Mouse (Mus musculus): ENCODE data around the gene Vps16. TPM values are rescaled to one million over a fixed set of nuclear protein-coding genes. Genes with fewer than 3 reads are reported as not detected.

Vps16 gene
- total and polyA plus RNA-seq, 3 experiments: 20.2 to 180 (median 55.2) TPM

- peaks cover 32% of the 10 kb centered on the region for H3K4me1 ChIP-seq (ENCODE audit: insufficient read depth, low read depth, low read length)
- DNase-seq (ENCODE audit: low spot score) (no peak), ATAC-seq (ENCODE audit: extremely low read depth, insufficient number of reproducible peaks, low FRiP score, poor library complexity, severe bottlenecking) (no peak)
- no peak overlapping the region for H3K4me3 ChIP-seq (ENCODE audit: low read depth, low read length)
- H3K27me3 ChIP-seq (ENCODE audit: insufficient read depth, low read length): no peaks in the 10 kb centered on the region
- no peaks in the 10 kb centered on the region for H3K9me3 ChIP-seq (replicated peaks)
- TF ChIP-seq CTCF (IDR thresholded peaks at IDR 0.05; ENCODE audit: low read depth, low read length): no peak
- no peak for TF ChIP-seq GATA2 (IDR thresholded peaks at IDR 0.05; ENCODE audit: borderline replicate concordance, low read depth, low read length)
- no peak for TF ChIP-seq GATA1 (IDR thresholded peaks at IDR 0.05; ENCODE audit: borderline replicate concordance, low read length)
- TF ChIP-seq TAL1 (conservative IDR thresholded peaks at IDR 0.05; ENCODE audit: low read depth, low read length): no peak
- TF ChIP-seq POLR2AphosphoS5 (IDR thresholded peaks at IDR 0.05; ENCODE audit: insufficient replicate concordance, low read depth, low read length): no peak
- H3K36me3 ChIP-seq (replicated peaks): peaks cover 59% of the 10 kb centered on the region
Measured at GRCm38 (mm10) chr2:130459576-130459975, 35.4 kb downstream of the Vps16 start.

- Histone ChIP-seq H3K4me1 (ENCODE audit: insufficient read depth, low read depth, low read length) (peaks cover 25% of the 10 kb centered on the region), H3K27me3 (ENCODE audit: insufficient read depth, low read length) (no peaks in the 10 kb centered on the region), H3K4me3 (ENCODE audit: low read depth, low read length) (no peak overlapping the region), H3K9me3 (replicated peaks) (no peaks in the 10 kb centered on the region), H3K36me3 (replicated peaks) (peaks cover 56% of the 10 kb centered on the region)
- DNase-seq (ENCODE audit: low spot score): no peak
- no peak for ATAC-seq (ENCODE audit: extremely low read depth, insufficient number of reproducible peaks, low FRiP score, poor library complexity, severe bottlenecking)
- TF ChIP-seq CTCF (IDR thresholded peaks at IDR 0.05; ENCODE audit: low read depth, low read length): no peak
- TF ChIP-seq POLR2AphosphoS5 (IDR thresholded peaks at IDR 0.05; ENCODE audit: insufficient replicate concordance, low read depth, low read length): no peak
- no peak for TF ChIP-seq TAL1 (conservative IDR thresholded peaks at IDR 0.05; ENCODE audit: low read depth, low read length)
- no peak for TF ChIP-seq GATA1 (IDR thresholded peaks at IDR 0.05; ENCODE audit: borderline replicate concordance, low read length)
- TF ChIP-seq GATA2 (IDR thresholded peaks at IDR 0.05; ENCODE audit: borderline replicate concordance, low read depth, low read length): no peak
Measured at GRCm38 (mm10) chr2:130461287-130462071, 37.3 kb downstream of the Vps16 start.

GRCm38 (mm10) chr2:130466438-130466837 lies 42.3 kb downstream of the Vps16 start:
- TF ChIP-seq TAL1 (conservative IDR thresholded peaks at IDR 0.05; ENCODE audit: low read depth, low read length) (no peak), GATA1 (IDR thresholded peaks at IDR 0.05; ENCODE audit: borderline replicate concordance, low read length) (no peak), GATA2 (IDR thresholded peaks at IDR 0.05; ENCODE audit: borderline replicate concordance, low read depth, low read length) (no peak), CTCF (IDR thresholded peaks at IDR 0.05; ENCODE audit: low read depth, low read length) (no peak), POLR2AphosphoS5 (IDR thresholded peaks at IDR 0.05; ENCODE audit: insufficient replicate concordance, low read depth, low read length) (no peak)
- H3K4me3 ChIP-seq (ENCODE audit: low read depth, low read length): no peak overlapping the region

GRCm38 (mm10) chr2:130469366-130469765 lies 45.2 kb downstream of the Vps16 start:
- DNase-seq (ENCODE audit: low spot score) (no peak), ATAC-seq (ENCODE audit: extremely low read depth, insufficient number of reproducible peaks, low FRiP score, poor library complexity, severe bottlenecking) (no peak)
- peaks cover 26% of the 10 kb centered on the region for H3K4me1 ChIP-seq (ENCODE audit: insufficient read depth, low read depth, low read length)
- no peak overlapping the region for H3K4me3 ChIP-seq (ENCODE audit: low read depth, low read length)
- TF ChIP-seq POLR2AphosphoS5 (IDR thresholded peaks at IDR 0.05; ENCODE audit: insufficient replicate concordance, low read depth, low read length): no peak
- TF ChIP-seq GATA1 (IDR thresholded peaks at IDR 0.05; ENCODE audit: borderline replicate concordance, low read length): no peak
- TF ChIP-seq CTCF (IDR thresholded peaks at IDR 0.05; ENCODE audit: low read depth, low read length): no peak
- no peak for TF ChIP-seq TAL1 (conservative IDR thresholded peaks at IDR 0.05; ENCODE audit: low read depth, low read length)
- TF ChIP-seq GATA2 (IDR thresholded peaks at IDR 0.05; ENCODE audit: borderline replicate concordance, low read depth, low read length): no peak
- no peaks in the 10 kb centered on the region for H3K9me3 ChIP-seq (replicated peaks)
- H3K27me3 ChIP-seq (ENCODE audit: insufficient read depth, low read length): no peaks in the 10 kb centered on the region
- peaks cover 19% of the 10 kb centered on the region for H3K36me3 ChIP-seq (replicated peaks)

More at GRCm38 (mm10) chr2:130466438-130466837, 42.3 kb downstream of the Vps16 start:
- ATAC-seq (ENCODE audit: extremely low read depth, insufficient number of reproducible peaks, low FRiP score, poor library complexity, severe bottlenecking) (no peak), DNase-seq (ENCODE audit: low spot score) (no peak)
- Histone ChIP-seq H3K36me3 (replicated peaks) (peaks cover 38% of the 10 kb centered on the region), H3K27me3 (ENCODE audit: insufficient read depth, low read length) (no peaks in the 10 kb centered on the region), H3K9me3 (replicated peaks) (no peaks in the 10 kb centered on the region), H3K4me1 (ENCODE audit: insufficient read depth, low read depth, low read length) (peaks cover 36% of the 10 kb centered on the region)

- H3K4me3 ChIP-seq (ENCODE audit: low read depth, low read length): no peak overlapping the region
- H3K9me3 ChIP-seq (replicated peaks): no peaks in the 10 kb centered on the region
- DNase-seq (ENCODE audit: low spot score) (no peak), ATAC-seq (ENCODE audit: extremely low read depth, insufficient number of reproducible peaks, low FRiP score, poor library complexity, severe bottlenecking) (peak; percentile 68)
- TF ChIP-seq POLR2AphosphoS5 (IDR thresholded peaks at IDR 0.05; ENCODE audit: insufficient replicate concordance, low read depth, low read length) (no peak), GATA2 (IDR thresholded peaks at IDR 0.05; ENCODE audit: borderline replicate concordance, low read depth, low read length) (no peak), GATA1 (IDR thresholded peaks at IDR 0.05; ENCODE audit: borderline replicate concordance, low read length) (no peak), TAL1 (conservative IDR thresholded peaks at IDR 0.05; ENCODE audit: low read depth, low read length) (0 out of 2 replicates have a peak, but pooled peaks have one; percentile 10)
- peaks cover 23% of the 10 kb centered on the region for H3K4me1 ChIP-seq (ENCODE audit: insufficient read depth, low read depth, low read length)
- no peaks in the 10 kb centered on the region for H3K27me3 ChIP-seq (ENCODE audit: insufficient read depth, low read length)
- peaks cover 17% of the 10 kb centered on the region for H3K36me3 ChIP-seq (replicated peaks)
Measured at GRCm38 (mm10) chr2:130469935-130470334, 45.8 kb downstream of the Vps16 start.

GRCm38 (mm10) chr2:130472908-130473510 lies 48.9 kb downstream of the Vps16 start:
- DNase-seq (ENCODE audit: low spot score): no peak
- Histone ChIP-seq H3K36me3 (replicated peaks) (peaks cover 25% of the 10 kb centered on the region), H3K4me1 (ENCODE audit: insufficient read depth, low read depth, low read length) (peaks cover 13% of the 10 kb centered on the region), H3K27me3 (ENCODE audit: insufficient read depth, low read length) (no peaks in the 10 kb centered on the region), H3K9me3 (replicated peaks) (no peaks in the 10 kb centered on the region), H3K4me3 (ENCODE audit: low read depth, low read length) (no peak overlapping the region)
- ATAC-seq (ENCODE audit: extremely low read depth, insufficient number of reproducible peaks, low FRiP score, poor library complexity, severe bottlenecking): no peak
- no peak for TF ChIP-seq TAL1 (conservative IDR thresholded peaks at IDR 0.05; ENCODE audit: low read depth, low read length)
- TF ChIP-seq CTCF (IDR thresholded peaks at IDR 0.05; ENCODE audit: low read depth, low read length): no peak
- no peak for TF ChIP-seq GATA1 (IDR thresholded peaks at IDR 0.05; ENCODE audit: borderline replicate concordance, low read length)
- TF ChIP-seq GATA2 (IDR thresholded peaks at IDR 0.05; ENCODE audit: borderline replicate concordance, low read depth, low read length): no peak
- no peak for TF ChIP-seq POLR2AphosphoS5 (IDR thresholded peaks at IDR 0.05; ENCODE audit: insufficient replicate concordance, low read depth, low read length)

Data from G1E (cell line).